Comparison of ENCODE assay signal across 9 mouse cellular contexts in genomic region chr2:31762155-31762554, GRCm38 (mm10). TPM values are rescaled to one million over a fixed set of nuclear protein-coding genes. Genes with fewer than 3 reads are reported as not detected.
DNase-seq lines count a peak whose midpoint lies in the region; ATAC-seq lines count a peak whose summit lies in the region.
"Had no signal": no experiment of that assay in that cellular context is flagged by ENCODE, and none has a peak within 500 bp of the region (broad histone marks: within the 10 kb centered on the region; RNA-seq: fewer than 3 reads in every experiment).

No protein-coding gene starts in this region.

- peak overlapping the region; percentile 88 for H3K4me2 ChIP-seq in heart, embryonic 16.5 days (ENCODE audit: low read depth, low read length)
- H3K4me2 ChIP-seq in hindbrain, embryonic 11.5 days (replicated peaks; ENCODE audit: low read depth, low read length): peak overlapping the region; percentile 76

- no peaks in the 10 kb centered on the region for H3K36me3 ChIP-seq in heart, embryonic 16.5 days (ENCODE audit: control insufficient read depth, insufficient read depth)
- H3K36me3 ChIP-seq in hindbrain, embryonic 11.5 days (ENCODE audit: control insufficient read depth, insufficient read depth, low read length): no peaks in the 10 kb centered on the region
- H3K36me3 ChIP-seq in midbrain, embryonic 10.5 days: peaks cover 6% of the 10 kb centered on the region; the same call in 1 of the 2 replicates

- H3K4me1 ChIP-seq in heart, embryonic 16.5 days (ENCODE audit: control insufficient read depth, insufficient read depth, low read length): peaks cover 67% of the 10 kb centered on the region
- peaks cover 35% of the 10 kb centered on the region for H3K4me1 ChIP-seq in brown adipose tissue, adult 24 weeks (ENCODE audit: control insufficient read depth, insufficient read depth, insufficient read length, low read length)
- H3K4me1 ChIP-seq in hindbrain, embryonic 11.5 days (replicated peaks; ENCODE audit: control insufficient read depth, insufficient read depth, low read length): peaks cover 6% of the 10 kb centered on the region
- H3K4me1 ChIP-seq in midbrain, embryonic 10.5 days: peaks cover 52% of the 10 kb centered on the region

- peak overlapping the region; percentile 97 for H3K9ac ChIP-seq in heart, embryonic 16.5 days (ENCODE audit: low read length)
- H3K9ac ChIP-seq in hindbrain, embryonic 11.5 days (ENCODE audit: low read depth, low read length): no peak overlapping the region; the same call in 1 of the 2 replicates

- H3K27me3 ChIP-seq in heart, embryonic 16.5 days (ENCODE audit: control insufficient read depth, insufficient read depth, low read length): no peaks in the 10 kb centered on the region
- H3K27me3 ChIP-seq in hindbrain, embryonic 11.5 days (ENCODE audit: control insufficient read depth, insufficient read depth, low read length): no peaks in the 10 kb centered on the region
- 0 out of 2 replicates have a peak, but pooled peaks cover 3% of the 10 kb centered on the region for H3K27me3 ChIP-seq in midbrain, embryonic 10.5 days (ENCODE audit: low read depth, poor library complexity, severe bottlenecking)

- ATAC-seq in heart, embryonic 16.5 days (replicated peaks; ENCODE audit: extremely low read depth, insufficient read depth, low FRiP score): no peak
- ATAC-seq in hindbrain, embryonic 11.5 days (ENCODE audit: low FRiP score): no peak

- H3K9me3 ChIP-seq in heart, embryonic 16.5 days (replicated peaks; ENCODE audit: control insufficient read depth, low read length): no peaks in the 10 kb centered on the region
- no peaks in the 10 kb centered on the region for H3K9me3 ChIP-seq in hindbrain, embryonic 11.5 days (ENCODE audit: control insufficient read depth, low read length)
- H3K9me3 ChIP-seq in midbrain, embryonic 10.5 days (replicated peaks): no peaks in the 10 kb centered on the region

- H3K4me3 ChIP-seq in heart, embryonic 16.5 days (ENCODE audit: low read length): peak overlapping the region; percentile 66
- peak overlapping the region; percentile 96 for H3K4me3 ChIP-seq in brown adipose tissue, adult 24 weeks (ENCODE audit: insufficient read depth, low read depth, low read length)
- no peak overlapping the region; the same call in 1 of the 2 replicates for H3K4me3 ChIP-seq in hindbrain, embryonic 11.5 days (ENCODE audit: low read depth, low read length)
- H3K4me3 ChIP-seq in midbrain, embryonic 10.5 days: peak overlapping the region; percentile 90

- DNase-seq in heart, adult 9 months (ENCODE audit: low spot score in 2 of 2): no peak
- no peak for DNase-seq in hindbrain, embryonic 11.5 days (ENCODE audit: low spot score)
- no peak for DNase-seq in midbrain, embryonic 10.5 days (ENCODE audit: low spot score)
- DNase-seq in cerebellum, postnatal 36 days: no peak
- DNase-seq in cerebellum, adult 9-11 months: no peak
- no peak for DNase-seq in thymus, adult 18-20 months
- DNase-seq: cerebellum, adult 11 months had no signal

- H3K27ac ChIP-seq in heart, embryonic 16.5 days (ENCODE audit: low read length): peak overlapping the region; percentile 97
- peak overlapping the region; percentile 94 for H3K27ac ChIP-seq in brown adipose tissue, adult 24 weeks (replicated peaks; ENCODE audit: low read depth, low read length)
- H3K27ac ChIP-seq in hindbrain, embryonic 11.5 days (ENCODE audit: low read depth, low read length): no peak overlapping the region
- peak overlapping the region; percentile 99 for H3K27ac ChIP-seq in midbrain, embryonic 10.5 days (replicated peaks)

- 23% methylated on average over 3 of the region's 3 CpGs for WGBS in heart, embryonic 16.5 days
- 27% methylated on average over 3 of the region's 3 CpGs for WGBS in hindbrain, embryonic 11.5 days
- 53% methylated on average over 3 of the region's 3 CpGs for WGBS in midbrain, embryonic 10.5 days

RNA-seq across cellular contexts. Expression of gene Qrfp, which starts 48.2 kb away (rescaled TPM):
- polyA plus RNA-seq in heart, embryonic 16.5 days (2015; fragmentation: Nextera tagmentation; extraction: Ambion mirVana): 0.14 and 0.22 TPM in 2 replicates
- not detected in 2 replicates for polyA plus RNA-seq in brown adipose tissue, adult 24 weeks (2012; ENCODE audit: insufficient read depth, insufficient read length, missing spikeins)
- polyA plus RNA-seq in hindbrain, embryonic 11.5 days (2014; fragmentation: Nextera tagmentation; extraction: Ambion mirVana): 0.08 and 0.28 TPM in 2 replicates
- polyA plus RNA-seq in midbrain, embryonic 10.5 days (2016; fragmentation: Nextera tagmentation; extraction: Ambion mirVana): 0.05 and 0.17 TPM in 2 replicates
